Mouse (Mus musculus) left cerebral cortex, postnatal 4 days (tissue): ENCODE data around the gene Nek10. TPM values are rescaled to one million over a fixed set of nuclear protein-coding genes. Genes with fewer than 3 reads are reported as not detected.
"Not testable (repeated sequence)": the region's sequence is repeated elsewhere in the genome, so short reads cannot be mapped to it uniquely, and the experiment has no call there.

Source experiments
- DNase-seq: peaks from one replicate; pipeline ENCODE4 v3.0.0-alpha.2; 2022
- intact Hi-C: fragments of 180-260 bp; cut with DNase I; formaldehyde crosslinking; loops from one replicate; pipeline ENCODE4 v1.15.1; 2025
- total RNA-seq, 2 experiments: library from RNA; stranded (reverse); gene quantifications; 2 replicates each; pipeline ENCODE4 v1.2.3; 2021

Gene Nek10
- total RNA-seq: 1 to 10 TPM in 1 of 2 experiments, under 1 TPM in 1; 0.84 to 1.7 TPM

DNA sequence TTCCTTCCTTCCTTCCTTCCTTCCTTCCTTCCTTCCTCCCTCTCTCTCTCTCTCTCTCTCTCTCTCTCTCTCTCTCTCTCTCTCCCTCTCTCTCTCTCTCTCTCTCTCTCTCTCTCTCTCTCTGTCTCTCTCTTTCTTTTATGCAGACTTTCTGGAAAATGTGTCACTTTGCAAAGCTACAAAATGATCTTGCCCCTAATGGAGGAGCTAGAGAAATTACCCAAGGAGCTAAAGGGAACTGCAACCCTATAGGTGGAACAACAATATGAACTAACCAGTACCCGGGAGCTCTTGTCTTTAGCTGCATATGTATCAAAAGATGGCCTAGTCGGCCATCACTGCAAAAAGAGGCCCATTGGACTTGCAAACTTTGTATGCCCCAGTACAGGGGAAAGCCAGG, at the start of gene Nek10:
Gene Nek10, plus strand, starts transcription at position 301 of the 400 bp plus-strand sequence.
- intact Hi-C loops, DNase-seq: not testable (repeated sequence)

GRCm38 (mm10) chr14:14781169-14781568, 22.0 kb upstream of the Nek10 start:
- intact Hi-C loops: no loop called here
- DNase-seq: no peak

- intact Hi-C loops: no loop called here
- no peak for DNase-seq
Observed at GRCm38 (mm10) chr14:14784223-14784622, 19.0 kb upstream of the Nek10 start.

DNA sequence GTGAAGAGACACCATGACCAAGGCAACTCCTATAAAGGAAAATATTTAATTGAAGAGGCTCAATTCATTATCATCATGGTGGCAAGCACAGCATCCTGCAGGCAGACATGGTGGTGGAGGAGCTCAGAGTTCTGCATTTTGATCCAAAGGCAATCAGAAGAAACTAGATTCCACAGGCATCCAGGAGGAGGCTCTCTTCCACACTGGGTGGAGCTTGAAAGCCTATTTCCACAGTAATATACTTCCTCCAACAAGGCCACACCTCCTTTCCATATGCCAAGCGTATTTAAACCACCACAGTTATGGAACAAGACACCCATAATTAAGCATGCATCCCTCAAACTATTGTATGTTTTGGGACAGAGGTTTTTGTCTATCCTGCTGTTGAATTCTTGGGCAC, 16.2 kb upstream of the Nek10 start:
- intact Hi-C loops: no loop called here

GRCm38 (mm10) chr14:14789840-14790470, 13.3 kb upstream of the Nek10 start:
- intact Hi-C loops: no loop called here
- no peak for DNase-seq

More for the DNA sequence above, 16.2 kb upstream of the Nek10 start:
- DNase-seq: no peak

DNA sequence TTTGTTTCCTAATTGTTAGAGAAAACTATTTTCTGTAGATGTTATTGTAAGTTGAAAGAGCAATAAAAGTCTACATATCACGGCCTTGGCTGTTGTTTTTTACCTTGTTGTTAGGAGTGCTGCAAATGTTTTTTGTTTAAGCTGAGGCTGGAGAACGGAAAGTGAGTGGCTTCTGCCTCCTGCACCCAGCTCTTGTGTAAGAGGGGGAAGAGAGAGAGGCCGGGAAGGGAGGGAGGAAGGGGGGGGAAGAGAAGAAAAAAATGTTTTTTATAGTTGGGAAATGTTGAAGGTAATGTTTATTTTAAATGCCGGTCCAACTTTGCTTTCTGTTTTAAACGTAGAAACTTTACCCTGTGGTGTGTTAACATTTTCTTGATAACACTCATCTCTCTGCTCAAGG, 3.4 kb upstream of the Nek10 start:
- DNase-seq: no peak
- intact Hi-C loops: no loop called here

- DNase-seq: no peak
- intact Hi-C loops: no loop called here
Observed at GRCm38 (mm10) chr14:14800332-14800731, 2.9 kb upstream of the Nek10 start.

- DNase-seq: no peak
- intact Hi-C loops: no loop called here
Observed at GRCm38 (mm10) chr14:14800810-14801209, 2.4 kb upstream of the Nek10 start.

DNA sequence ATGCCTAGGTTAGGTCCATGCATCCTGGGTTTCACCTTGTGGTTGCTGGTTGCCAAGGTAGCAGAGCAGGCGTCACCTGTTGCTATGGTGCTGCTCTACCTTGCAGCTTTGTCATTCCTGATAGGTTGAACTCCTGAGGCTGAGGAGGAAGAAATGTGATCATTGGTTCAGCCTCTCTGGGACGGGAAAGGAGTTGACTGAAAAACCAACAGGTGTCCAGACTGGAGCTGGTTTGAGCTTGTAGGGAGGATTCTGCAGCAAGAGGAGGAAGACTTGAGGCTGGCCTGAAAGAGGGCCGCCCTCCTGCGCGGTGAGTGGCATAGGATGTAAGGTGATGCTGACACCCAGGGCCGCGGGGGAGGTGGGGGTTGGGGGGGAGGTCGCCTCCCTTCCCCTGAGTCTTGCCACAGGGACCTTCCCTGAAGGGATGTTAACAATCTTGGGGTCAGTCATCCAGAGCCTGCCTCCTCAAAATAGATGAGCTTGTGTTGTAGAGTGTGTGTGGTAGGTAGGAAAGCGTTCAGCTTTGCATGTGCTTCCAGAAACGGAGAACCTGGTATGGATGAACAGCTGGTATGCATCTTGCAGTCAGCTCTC, 804 bp downstream of the Nek10 start:
- peak; percentile 3 for DNase-seq
- intact Hi-C loops: no loop called here

- intact Hi-C loops: no loop called here
- DNase-seq: no peak
Observed at GRCm38 (mm10) chr14:14804518-14805212, 1.4 kb downstream of the Nek10 start.

DNA sequence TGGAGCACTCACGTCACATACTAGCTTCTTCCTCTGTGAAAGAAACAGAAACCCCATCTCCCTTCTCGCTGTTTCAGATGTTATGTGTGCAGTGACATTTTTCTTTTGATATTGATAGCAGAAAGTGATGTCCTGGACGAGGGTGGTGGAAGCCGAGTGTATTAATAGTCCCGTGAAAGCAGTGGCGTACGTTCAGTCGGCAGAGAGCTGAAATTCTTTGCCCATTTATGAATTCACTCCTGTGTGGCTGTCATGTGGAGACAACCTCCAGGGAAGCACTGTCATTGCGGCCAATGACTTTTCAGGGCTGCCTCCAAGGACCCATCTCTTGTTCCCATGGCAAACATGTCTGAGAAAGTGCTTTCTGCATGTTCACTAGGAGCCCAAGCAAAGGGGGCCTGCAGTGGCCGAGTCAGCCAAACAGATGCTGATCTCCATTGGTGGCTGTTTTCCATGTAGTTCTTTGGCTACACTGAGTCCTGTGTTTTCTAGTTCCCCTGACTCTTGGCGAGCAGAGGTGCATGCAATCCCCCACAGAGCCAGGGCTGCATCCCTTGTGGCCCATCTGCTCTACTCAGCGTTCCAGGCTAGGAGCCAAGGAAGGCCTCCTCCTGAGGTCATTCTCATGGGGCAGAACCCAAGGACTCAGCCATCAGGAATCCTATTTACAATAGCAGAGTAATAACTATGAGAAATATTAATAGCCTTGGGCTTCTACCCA, 29.5 kb downstream of the Nek10 start:
- DNase-seq: peak; percentile 71
- intact Hi-C loops: no loop called here

- DNase-seq: no peak
- intact Hi-C loops: no loop called here
Observed at GRCm38 (mm10) chr14:14833498-14833897, 30.3 kb downstream of the Nek10 start.

- intact Hi-C loops: no loop called here
- DNase-seq: no peak
Observed at GRCm38 (mm10) chr14:14834266-14834665, 31.1 kb downstream of the Nek10 start.

DNA sequence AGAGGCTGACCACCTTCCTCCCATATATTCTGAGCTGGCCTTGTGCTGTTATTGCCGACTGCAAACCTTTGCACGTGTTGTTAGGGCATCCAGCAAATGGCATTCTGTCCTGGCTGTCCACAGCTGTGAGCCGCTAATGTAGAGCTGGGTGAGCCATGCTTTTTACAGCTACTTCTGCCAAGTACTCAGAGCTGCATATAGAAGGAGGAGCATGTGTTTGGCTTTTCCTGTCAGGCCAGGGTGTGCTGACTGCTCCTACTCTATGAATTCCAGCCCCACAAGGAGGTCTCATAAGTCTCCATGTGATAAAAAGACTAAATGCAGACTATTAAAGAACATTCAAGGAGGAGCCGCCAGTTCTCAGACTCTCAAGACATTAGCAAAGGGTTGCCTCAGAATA, 34.4 kb downstream of the Nek10 start:
- intact Hi-C loops: no loop called here
- no peak for DNase-seq

DNA sequence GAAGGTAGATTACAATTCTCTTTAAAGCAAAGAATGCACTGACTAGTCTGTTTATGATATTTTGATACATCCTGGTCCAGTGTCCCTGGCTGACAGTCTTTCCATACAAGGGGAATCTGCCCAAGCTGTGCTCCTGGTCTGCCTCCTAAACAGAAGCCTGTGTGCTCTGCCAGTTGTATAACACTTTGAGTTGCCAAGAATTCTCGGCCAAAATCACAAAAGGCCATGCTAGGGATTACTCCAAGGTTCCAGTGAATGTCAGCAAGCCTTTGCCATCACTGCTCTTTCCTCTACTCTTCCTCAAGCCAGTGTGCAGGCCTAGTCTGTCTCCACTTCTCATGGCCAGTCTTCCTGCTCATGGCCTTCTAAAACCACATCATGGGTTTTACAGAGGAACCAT, 34.9 kb downstream of the Nek10 start:
- DNase-seq: no peak
- intact Hi-C loops: no loop called here

DNA sequence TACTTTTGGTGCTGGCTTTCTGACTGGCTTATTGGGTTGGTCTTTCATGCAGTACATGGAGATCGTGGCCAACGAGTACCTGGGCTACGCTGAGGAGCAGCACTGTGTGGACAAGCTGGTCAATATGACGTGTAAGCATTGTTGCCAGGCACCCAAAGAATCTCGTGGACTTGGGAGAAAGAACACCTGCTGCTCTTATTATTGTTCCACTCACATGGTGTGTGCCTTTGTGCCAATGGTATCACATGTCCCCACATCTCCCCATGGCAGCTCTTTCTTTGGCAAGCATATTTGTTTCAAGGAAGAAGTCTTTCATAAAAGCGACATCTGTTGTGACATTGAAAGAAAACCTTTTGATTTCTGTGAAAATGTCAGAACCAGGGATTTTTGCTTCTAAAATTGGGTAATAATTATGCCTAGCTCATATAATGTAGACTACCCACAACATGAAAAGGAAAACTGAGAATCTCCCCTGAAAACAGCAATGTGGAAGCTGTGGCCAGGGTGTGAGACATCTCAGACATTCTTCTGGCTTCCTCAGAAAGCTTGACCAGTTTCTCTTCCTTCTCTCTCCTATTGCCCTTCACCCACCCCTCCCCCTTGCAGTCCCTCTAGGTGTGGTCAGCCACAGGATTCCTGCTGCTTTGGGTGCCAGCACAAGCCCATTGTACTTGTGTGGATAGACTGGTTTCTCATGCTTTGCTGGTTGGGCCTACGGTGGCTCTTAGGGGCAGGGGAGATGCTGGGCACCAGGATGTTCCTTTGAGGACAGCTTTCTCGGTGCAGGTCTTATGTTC, 39.7 kb downstream of the Nek10 start:
- DNase-seq: no peak
- intact Hi-C loops: no loop called here

DNA sequence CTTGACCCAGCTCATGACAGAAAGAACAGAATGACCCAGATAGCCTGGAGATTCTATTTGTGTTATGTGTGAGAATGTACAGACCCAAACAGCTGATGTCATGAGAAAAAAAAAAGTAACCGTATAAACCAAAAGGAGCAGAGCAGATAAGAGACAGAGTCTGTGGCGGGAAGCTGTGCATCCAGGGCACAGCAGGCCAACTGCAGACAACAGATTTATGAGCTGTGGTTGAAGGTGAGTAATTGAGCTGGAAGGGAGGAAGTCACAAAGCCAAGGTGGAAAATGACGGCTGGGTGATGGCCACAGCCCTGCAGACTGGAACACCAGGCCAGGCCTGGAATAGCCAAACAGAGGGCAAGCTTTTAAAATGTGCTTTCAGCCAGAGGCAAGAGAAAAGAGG, 49.6 kb downstream of the Nek10 start:
- intact Hi-C loops: no loop called here
- no peak for DNase-seq

GRCm38 (mm10) chr14:14860331-14860730, 57.1 kb downstream of the Nek10 start:
- no peak for DNase-seq

DNA sequence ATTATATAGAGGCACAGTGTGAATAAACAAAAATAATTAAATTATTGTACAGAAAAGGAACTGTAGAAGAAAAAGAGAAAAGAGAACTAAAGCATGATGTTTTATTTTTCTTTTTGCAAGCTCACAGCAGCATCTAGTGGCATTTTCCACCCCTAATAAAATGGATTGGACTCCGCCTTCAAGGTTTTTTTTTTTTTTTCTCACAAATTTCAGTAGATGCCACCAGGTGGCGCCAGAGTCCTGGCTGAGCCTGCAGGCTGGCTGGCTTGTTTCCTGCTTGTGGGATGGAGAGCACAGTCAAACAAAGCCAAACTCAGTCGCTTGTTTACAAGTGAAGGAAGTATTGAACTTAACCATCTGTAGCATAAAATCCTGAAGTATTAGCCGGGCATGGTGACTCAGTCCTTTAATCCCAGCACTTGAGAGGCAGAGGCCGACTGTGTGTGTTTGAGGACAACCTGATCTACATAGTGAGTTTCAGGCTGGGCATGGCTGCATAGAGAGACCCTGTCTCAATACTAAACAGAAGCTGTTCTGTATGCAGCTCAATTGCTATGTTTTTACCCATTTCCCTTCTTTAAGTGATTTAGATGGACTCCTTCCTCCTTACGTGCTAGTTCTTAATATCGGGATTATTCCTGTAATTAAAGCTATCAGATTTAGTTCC, 60.6 kb downstream of the Nek10 start:
- intact Hi-C loops: loop anchor here (5.0 to 10.0 kb wide), 3 partner anchors 123 to 1333 kb away; no protein-coding TSS in a partner anchor
- DNase-seq: peak; percentile 75

More at GRCm38 (mm10) chr14:14860331-14860730, 57.1 kb downstream of the Nek10 start:
- intact Hi-C loops: loop anchor here (5.0 to 10.0 kb wide), 3 partner anchors 127 to 1337 kb away; no protein-coding TSS in a partner anchor

- DNase-seq: no peak
- intact Hi-C loops: loop anchor here (10.0 kb wide), 1 partner anchor 384 kb away; no protein-coding TSS in a partner anchor
Observed at GRCm38 (mm10) chr14:14869239-14869638, 66.0 kb downstream of the Nek10 start.
